Mouse (Mus musculus) lung, postnatal 4 days (tissue): Measurements from ENCODE around the gene Erg.
A peak's percentile ranks its signal among the peaks of the same experiment; 100 is the strongest.

Experiments
- DNase-seq, 2 experiments: peaks; one replicate each; pipeline ENCODE4 v3.0.0; 2021

Gene Erg

GRCm38 (mm10) chr16:95438848-95439540 is 147.4 kb downstream of the Erg start:
- DNase-seq: peak; percentile 65 to 82

GRCm38 (mm10) chr16:95436611-95437010 is 149.8 kb downstream of the Erg start:
- no peak for DNase-seq

GRCm38 (mm10) chr16:95436051-95436450 is 150.3 kb downstream of the Erg start:
- DNase-seq: no peak

GRCm38 (mm10) chr16:95434434-95434833 is 152.0 kb downstream of the Erg start:
- DNase-seq: no peak

GRCm38 (mm10) chr16:95432540-95432971 is 153.8 kb downstream of the Erg start:
- no peak for DNase-seq

GRCm38 (mm10) chr16:95429851-95430250 is 156.5 kb downstream of the Erg start:
- DNase-seq: no peak

- no peak for DNase-seq
Measured at GRCm38 (mm10) chr16:95428239-95428638, 158.2 kb downstream of the Erg start.

GRCm38 (mm10) chr16:95427512-95427911 is 158.9 kb downstream of the Erg start:
- no peak for DNase-seq

GRCm38 (mm10) chr16:95422658-95423073 is 163.7 kb downstream of the Erg start:
- DNase-seq: no peak

- no peak for DNase-seq
Measured at GRCm38 (mm10) chr16:95421235-95421886, 165.0 kb downstream of the Erg start.

- DNase-seq: no peak
Measured at GRCm38 (mm10) chr16:95415921-95416320, 170.5 kb downstream of the Erg start.

- no peak for DNase-seq
Measured at GRCm38 (mm10) chr16:95415372-95415771, 171.0 kb downstream of the Erg start.

- DNase-seq: no peak
Measured at GRCm38 (mm10) chr16:95413401-95413959, 172.9 kb downstream of the Erg start.

GRCm38 (mm10) chr16:95408096-95408495 is 178.3 kb downstream of the Erg start:
- no peak for DNase-seq

GRCm38 (mm10) chr16:95405496-95405895 is 180.9 kb downstream of the Erg start:
- no peak for DNase-seq

- DNase-seq: peak; percentile 30 to 68
Measured at GRCm38 (mm10) chr16:95403453-95403852, 182.9 kb downstream of the Erg start.

- DNase-seq: no peak
Measured at GRCm38 (mm10) chr16:95401869-95402268, 184.5 kb downstream of the Erg start.

GRCm38 (mm10) chr16:95398761-95399343 is 187.5 kb downstream of the Erg start:
- DNase-seq: no peak

- DNase-seq: no peak
Measured at GRCm38 (mm10) chr16:95390787-95391186, 195.6 kb downstream of the Erg start.

GRCm38 (mm10) chr16:95388811-95389529 is 197.4 kb downstream of the Erg start:
- no peak for DNase-seq

- DNase-seq: no peak
Measured at GRCm38 (mm10) chr16:95388292-95388691, 198.1 kb downstream of the Erg start.

- no peak for DNase-seq
Measured at GRCm38 (mm10) chr16:95387008-95387407, 199.4 kb downstream of the Erg start.
